Mouse (Mus musculus) myocyte (in vitro differentiated cells): ENCODE results near the gene Samd4. TPM values are rescaled to one million over a fixed set of nuclear protein-coding genes. Genes with fewer than 3 reads are reported as not detected.
A peak's percentile ranks its signal among the peaks of the same experiment; 100 is the strongest.

Experiments used
- H3K27me3 ChIP-seq: one replicate; pipeline ENCODE4 v1.6.1; 2011; ENCODE audit not compliant: control insufficient read depth, insufficient read depth, insufficient read length
- H3K36me3 ChIP-seq: one replicate; pipeline ENCODE4 v1.6.1; 2011; ENCODE audit not compliant: control insufficient read depth, insufficient read depth
- H3K4me2 ChIP-seq: one replicate; pipeline ENCODE4 v1.6.1; 2011; ENCODE audit warnings: low read depth, control low read depth
- H3K4me3 ChIP-seq: one replicate; pipeline ENCODE4 v1.5.1; 2011; ENCODE audit warnings: mild to moderate bottlenecking, control low read depth, moderate library complexity
- H3K79me2 ChIP-seq: one replicate; pipeline ENCODE4 v1.6.1; 2011; ENCODE audit not compliant: control insufficient read depth, insufficient read depth
- H3ac ChIP-seq: one replicate; pipeline ENCODE4 v1.6.1; 2011; ENCODE audit not compliant: control insufficient read depth, insufficient read length
- CEBPB ChIP-seq: IDR thresholded peaks from 2 replicates; pipeline ENCODE4 v1.6.1; 2011; ENCODE audit warnings: mild to moderate bottlenecking, moderate library complexity; ENCODE audit not compliant: poor library complexity, insufficient read depth, severe bottlenecking
- E2F4 ChIP-seq: IDR thresholded peaks from one replicate; pipeline ENCODE4 v1.6.1; 2011; ENCODE audit warnings: mild to moderate bottlenecking, control low read depth, moderate library complexity; ENCODE audit not compliant: insufficient read depth
- MAX ChIP-seq: IDR thresholded peaks from one replicate; pipeline ENCODE4 v1.6.1; 2011; ENCODE audit warnings: low read depth, mild to moderate bottlenecking, control low read depth
- MYOD1 ChIP-seq, 3 experiments: IDR thresholded peaks; one replicate each; pipeline ENCODE4 v1.6.1; 2011; ENCODE audit warnings: control low read depth in 2 of 3, low read depth in 2 of 3, mild to moderate bottlenecking in 2 of 3, moderate library complexity in 1 of 3; ENCODE audit not compliant: insufficient read length in 2 of 3, control insufficient read depth in 1 of 3
- MYOG ChIP-seq, 3 experiments: IDR thresholded peaks; one replicate each; pipeline ENCODE4 v1.6.1; 2011; ENCODE audit warnings: control low read depth in 2 of 3, low read depth in 2 of 3, mild to moderate bottlenecking in 2 of 3; ENCODE audit not compliant: insufficient read length in 2 of 3, control insufficient read depth in 1 of 3, insufficient read depth in 1 of 3
- POLR2A ChIP-seq: IDR thresholded peaks from one replicate; pipeline ENCODE4 v1.6.1; 2011; ENCODE audit warnings: low read depth, mild to moderate bottlenecking, control low read depth, moderate library complexity; ENCODE audit not compliant: insufficient read length
- POLR2AphosphoS2 ChIP-seq: IDR thresholded peaks from one replicate; pipeline ENCODE4 v1.6.1; 2011; ENCODE audit warnings: low read depth, control low read depth; ENCODE audit not compliant: insufficient read length
- REST ChIP-seq: IDR thresholded peaks from one replicate; pipeline ENCODE4 v1.6.1; 2011; ENCODE audit warnings: mild to moderate bottlenecking, control low read depth, moderate library complexity; ENCODE audit not compliant: insufficient read depth, insufficient read length
- SRF ChIP-seq: IDR thresholded peaks from one replicate; pipeline ENCODE4 v1.6.1; 2011; ENCODE audit warnings: low read depth; ENCODE audit not compliant: control insufficient read depth, insufficient read length
- TCF12 ChIP-seq: IDR thresholded peaks from one replicate; pipeline ENCODE4 v1.6.1; 2011; ENCODE audit warnings: mild to moderate bottlenecking, control low read depth; ENCODE audit not compliant: poor library complexity, insufficient read depth, severe bottlenecking
- TCF3 ChIP-seq: IDR thresholded peaks from one replicate; pipeline ENCODE4 v1.6.1; 2011; ENCODE audit warnings: low read depth, control low read depth; ENCODE audit not compliant: insufficient read length
- USF1 ChIP-seq: IDR thresholded peaks from one replicate; pipeline ENCODE4 v1.6.1; 2011; ENCODE audit warnings: low read depth, mild to moderate bottlenecking, control low read depth, moderate library complexity
- polyA plus RNA-seq: library from polyadenylated mRNA; unstranded; fragments of >200 nt; fragmentation: generic; extraction: Trizol; gene quantifications from one replicate; pipeline ENCODE4 v1.2.1, GENCODE M21; 2012; ENCODE audit warnings: missing spikeins

Samd4 gene
- polyA plus RNA-seq, 1 experiment, result 15.7 TPM

GRCm38 (mm10) chr14:47023529-47023928 is 140.9 kb downstream of the Samd4 start:
- peaks cover 27% of the 10 kb centered on the region for H3K79me2 ChIP-seq
- H3K36me3 ChIP-seq, result no peaks in the 10 kb centered on the region
- H3K4me3 ChIP-seq, result no peak overlapping the region
- no peaks in the 10 kb centered on the region for H3K27me3 ChIP-seq
- TF ChIP-seq USF1, result peak; percentile 79
- peak in 2 of 3 experiments; percentile 3 to 25 for TF ChIP-seq MYOD1 (IDR thresholded peaks at IDR 0.05; ENCODE audit: control insufficient read depth in 1 of 3, insufficient read length in 2 of 3, low read depth in 2 of 3)
- no peak for TF ChIP-seq POLR2A
- H3K4me2 ChIP-seq, result peak overlapping the region; percentile 75
- H3ac ChIP-seq, result no peak overlapping the region

DNA sequence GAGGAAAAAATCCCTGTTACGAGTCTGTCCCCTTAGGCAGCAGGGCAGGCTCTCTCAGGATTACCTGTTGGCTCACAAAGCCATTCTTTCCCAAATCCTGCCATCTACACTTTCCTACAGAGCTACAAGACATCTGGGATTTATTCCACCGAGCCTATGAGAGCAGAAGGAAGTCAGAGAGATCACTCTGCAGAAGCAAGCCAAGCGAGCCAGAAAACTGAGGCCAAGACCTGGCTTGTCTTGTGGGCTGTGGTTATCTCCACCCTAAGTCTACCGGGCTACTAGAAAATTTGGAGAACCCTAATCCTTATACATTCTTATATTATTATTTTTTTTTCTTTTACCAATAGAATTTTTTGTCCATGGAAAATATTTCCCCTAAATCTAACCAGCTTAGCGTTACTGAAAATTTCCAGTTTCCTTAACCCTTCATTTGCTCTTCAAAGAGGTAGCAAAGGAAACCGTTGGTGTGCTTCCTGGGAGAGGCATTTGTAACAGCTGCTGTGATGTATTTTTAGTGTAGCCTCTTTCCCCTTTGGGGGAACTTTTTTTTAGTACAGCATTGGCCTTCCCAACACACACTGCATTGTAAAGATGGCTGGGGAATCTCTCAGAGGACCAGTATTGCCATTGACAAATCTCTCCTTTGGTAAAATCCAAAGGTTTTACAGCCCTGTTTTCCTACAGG is 144.9 kb downstream of the Samd4 start:
- no peak for TF ChIP-seq CEBPB
- TF ChIP-seq TCF3, result no peak
- peak in 1 of 3 experiments; percentile 60 for TF ChIP-seq MYOG (IDR thresholded peaks at IDR 0.05; ENCODE audit: control insufficient read depth in 1 of 3, insufficient read depth in 1 of 3, insufficient read length in 2 of 3, low read depth in 2 of 3)
- TF ChIP-seq POLR2A, result no peak
- TF ChIP-seq MYOD1 (IDR thresholded peaks at IDR 0.05; ENCODE audit: control insufficient read depth in 1 of 3, insufficient read length in 2 of 3, low read depth in 2 of 3), result peak in 2 of 3 experiments; percentile 33 to 37
- H3K79me2 ChIP-seq, result peaks cover 43% of the 10 kb centered on the region
- H3K27me3 ChIP-seq, result no peaks in the 10 kb centered on the region
- H3K4me2 ChIP-seq, result peak overlapping the region; percentile 59
- H3K4me3 ChIP-seq, result no peak overlapping the region
- H3K36me3 ChIP-seq, result no peaks in the 10 kb centered on the region
- no peak overlapping the region for H3ac ChIP-seq

GRCm38 (mm10) chr14:47031542-47031941 is 148.9 kb downstream of the Samd4 start:
- H3K36me3 ChIP-seq, result no peaks in the 10 kb centered on the region
- no peaks in the 10 kb centered on the region for H3K27me3 ChIP-seq
- peak overlapping the region; percentile 29 for H3K4me2 ChIP-seq
- no peak for TF ChIP-seq POLR2A
- peak; percentile 81 for TF ChIP-seq TCF12
- TF ChIP-seq MYOG (IDR thresholded peaks at IDR 0.05; ENCODE audit: control insufficient read depth in 1 of 3, insufficient read depth in 1 of 3, insufficient read length in 2 of 3, low read depth in 2 of 3), result peak in 2 of 3 experiments; percentile 90 to 92
- no peak for TF ChIP-seq USF1
- TF ChIP-seq SRF, result no peak
- peak; percentile 56 to 91 (median 81) for TF ChIP-seq MYOD1 (IDR thresholded peaks at IDR 0.05; ENCODE audit: control insufficient read depth in 1 of 3, insufficient read length in 2 of 3, low read depth in 2 of 3)
- peak; percentile 62 for TF ChIP-seq TCF3
- TF ChIP-seq E2F4, result no peak
- no peak for TF ChIP-seq POLR2AphosphoS2
- no peak for TF ChIP-seq MAX
- 0 out of 2 replicates have a peak, but pooled peaks have one; percentile 16 for TF ChIP-seq CEBPB
- TF ChIP-seq REST, result no peak
- H3ac ChIP-seq, result no peak overlapping the region
- H3K4me3 ChIP-seq, result no peak overlapping the region
- peaks cover 49% of the 10 kb centered on the region for H3K79me2 ChIP-seq

DNA sequence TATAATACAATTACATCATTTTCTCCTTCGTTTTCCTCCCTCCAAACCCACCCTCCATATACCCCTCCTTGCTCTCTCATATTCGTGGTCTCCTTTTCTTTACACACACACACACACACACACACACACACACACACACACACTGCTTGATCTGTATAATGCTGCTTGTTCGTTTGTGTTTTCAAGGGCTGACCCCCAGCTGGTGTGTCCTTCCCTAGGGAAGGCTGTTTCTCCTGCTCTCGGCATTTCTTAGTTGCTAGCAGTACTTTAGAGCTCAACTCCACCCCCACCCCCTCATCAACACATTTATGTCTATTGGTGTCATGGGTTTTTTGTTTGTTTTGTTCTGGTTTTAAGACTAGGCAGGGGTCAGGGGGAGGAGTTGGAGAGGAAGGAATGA is 149.5 kb downstream of the Samd4 start:
- Histone ChIP-seq H3ac (no peak overlapping the region), H3K36me3 (no peaks in the 10 kb centered on the region), H3K4me2 (peak overlapping the region; percentile 29), H3K27me3 (no peaks in the 10 kb centered on the region), H3K79me2 (peaks cover 49% of the 10 kb centered on the region), H3K4me3 (no peak overlapping the region)
- TF ChIP-seq POLR2AphosphoS2 (no peak), MYOG (IDR thresholded peaks at IDR 0.05; ENCODE audit: control insufficient read depth in 1 of 3, insufficient read depth in 1 of 3, insufficient read length in 2 of 3, low read depth in 2 of 3) (no peak), E2F4 (no peak), SRF (no peak)

DNA sequence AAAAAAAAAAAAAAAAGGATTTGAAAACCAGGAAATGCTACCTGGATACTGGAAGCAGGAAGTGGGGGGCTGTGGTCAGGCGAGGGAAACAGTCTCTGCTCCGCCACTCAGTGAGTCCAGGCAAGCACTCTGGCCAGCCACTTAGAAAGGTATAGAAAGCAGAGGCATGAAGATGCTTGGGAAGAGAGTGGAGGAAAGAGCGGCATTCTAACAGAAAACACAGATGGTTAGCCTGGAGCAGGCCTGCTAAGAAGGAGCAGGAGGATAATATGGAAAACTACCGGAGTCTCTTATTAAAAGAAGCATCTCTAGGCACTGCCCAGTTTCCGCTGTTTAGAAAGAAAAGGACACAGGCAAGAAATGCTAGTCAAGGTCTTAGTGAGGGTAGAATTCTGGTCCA is 150.8 kb downstream of the Samd4 start:
- H3K4me2 ChIP-seq, result no peak overlapping the region
- H3K4me3 ChIP-seq, result no peak overlapping the region
- H3ac ChIP-seq, result no peak overlapping the region
- no peaks in the 10 kb centered on the region for H3K27me3 ChIP-seq
- no peaks in the 10 kb centered on the region for H3K36me3 ChIP-seq
- no peak for TF ChIP-seq TCF12
- TF ChIP-seq E2F4, result no peak
- TF ChIP-seq TCF3, result no peak
- no peak for TF ChIP-seq POLR2AphosphoS2
- TF ChIP-seq CEBPB, result no peak
- no peak for TF ChIP-seq SRF
- TF ChIP-seq MAX, result no peak
- TF ChIP-seq POLR2A, result no peak
- peaks cover 47% of the 10 kb centered on the region for H3K79me2 ChIP-seq
